Mouse (Mus musculus): ENCODE results near the gene Chst15.

GRCm38 (mm10) chr7:132355767-132356166 is 38.7 kb upstream of the Chst15 start:
- no peak for TF ChIP-seq POLR2A (IDR thresholded peaks at IDR 0.05; ENCODE audit: borderline replicate concordance, insufficient read depth, low read length)
- no peak for TF ChIP-seq CTCF (IDR thresholded peaks at IDR 0.05; ENCODE audit: borderline replicate concordance, insufficient read depth, low read depth, low read length)
